Mouse (Mus musculus) embryo, embryonic 11 days (tissue): ENCODE data around the gene Shc2.
A peak's percentile ranks its signal among the peaks of the same experiment; 100 is the strongest.

Source experiments
- DNase-seq: peaks from one replicate; pipeline ENCODE4 v3.0.0-alpha.2; 2015

Gene Shc2

DNA sequence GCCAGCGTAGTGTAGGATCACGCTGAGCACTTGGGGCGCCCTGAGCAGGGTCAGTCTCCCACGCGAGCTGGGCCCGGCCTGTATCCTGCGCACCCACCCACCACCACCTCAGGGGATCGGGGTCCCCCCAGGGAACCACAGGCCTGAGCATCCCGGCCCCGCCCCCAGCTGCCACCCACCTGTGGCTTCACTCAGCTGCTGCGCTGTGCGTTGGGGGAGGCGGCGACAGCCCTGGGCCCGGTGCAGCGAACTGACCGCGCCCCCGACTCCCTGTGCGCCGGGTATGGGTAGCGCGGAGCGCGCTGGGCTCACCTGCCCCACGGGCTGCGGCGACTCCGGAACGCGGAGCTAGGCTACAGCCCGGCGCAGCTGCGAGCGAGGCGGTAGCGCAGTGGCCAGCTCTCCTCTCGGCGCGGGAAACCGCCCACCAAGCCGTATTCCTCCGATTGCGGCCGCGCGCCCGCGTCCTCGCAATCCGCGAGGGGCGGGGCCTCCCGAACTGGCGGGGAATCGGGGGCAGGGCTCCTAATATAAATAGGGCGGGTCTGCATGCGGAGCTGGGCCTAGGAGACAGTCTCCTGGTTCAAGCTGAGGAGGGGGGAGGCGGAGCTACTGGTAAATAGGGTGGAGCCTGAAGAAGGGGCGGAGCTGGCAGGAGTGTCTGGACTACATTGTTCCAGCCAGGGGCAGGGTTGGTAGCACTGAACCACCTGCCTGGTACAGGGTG is 24.0 kb downstream of the Shc2 start, which contains the start of gene C2cd4c:
TSS of gene C2cd4c (minus strand) at position 448 of the 727 bp plus-strand sequence.
- DNase-seq = peak; percentile 90

DNA sequence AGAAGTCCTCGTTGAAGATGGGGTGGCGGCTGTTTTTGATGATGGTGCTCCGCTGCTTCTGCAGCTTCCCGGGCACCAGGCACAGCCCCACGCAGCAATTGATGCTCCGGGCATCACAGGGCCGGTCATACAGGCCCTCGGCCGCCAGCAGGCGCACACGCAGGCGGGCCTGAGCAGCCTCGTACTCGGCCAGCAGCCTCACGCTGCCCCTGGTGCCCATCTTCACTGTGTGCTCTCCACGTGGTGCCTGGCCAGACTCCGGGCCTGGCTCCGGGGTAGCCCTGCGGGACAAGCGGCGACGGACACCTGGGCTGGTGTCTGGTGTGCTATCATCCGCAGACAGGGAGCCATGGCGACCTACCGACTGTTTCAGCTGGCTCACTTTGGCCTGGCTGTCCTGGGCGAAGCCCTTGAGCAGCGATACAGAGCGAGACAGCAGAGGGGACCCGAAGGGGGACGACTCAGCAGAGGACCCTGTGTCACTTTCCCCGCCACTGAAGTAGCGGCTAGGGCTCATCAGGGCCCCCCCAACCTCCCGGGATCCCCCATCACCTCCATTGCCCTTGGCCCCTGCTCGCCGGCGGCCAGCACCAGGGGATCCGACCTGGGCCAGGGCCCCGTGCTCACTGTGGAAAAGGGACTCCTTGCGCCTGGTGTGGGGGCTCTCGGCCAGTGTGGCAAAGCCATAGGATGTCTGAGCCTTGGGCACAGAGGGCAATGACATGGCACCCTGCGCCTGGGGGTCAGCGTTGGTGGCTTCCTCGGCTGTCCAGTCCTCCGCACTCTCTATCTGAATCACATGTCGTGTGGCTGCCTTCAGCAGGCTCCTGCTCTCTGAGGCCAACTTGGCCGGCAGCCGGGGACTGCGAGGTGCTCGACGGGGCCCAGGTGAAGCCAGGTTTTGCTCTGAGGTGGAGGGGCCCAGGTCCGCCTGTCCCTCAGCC is 25.3 kb downstream of the Shc2 start:
- peak; percentile 78 for DNase-seq

DNA sequence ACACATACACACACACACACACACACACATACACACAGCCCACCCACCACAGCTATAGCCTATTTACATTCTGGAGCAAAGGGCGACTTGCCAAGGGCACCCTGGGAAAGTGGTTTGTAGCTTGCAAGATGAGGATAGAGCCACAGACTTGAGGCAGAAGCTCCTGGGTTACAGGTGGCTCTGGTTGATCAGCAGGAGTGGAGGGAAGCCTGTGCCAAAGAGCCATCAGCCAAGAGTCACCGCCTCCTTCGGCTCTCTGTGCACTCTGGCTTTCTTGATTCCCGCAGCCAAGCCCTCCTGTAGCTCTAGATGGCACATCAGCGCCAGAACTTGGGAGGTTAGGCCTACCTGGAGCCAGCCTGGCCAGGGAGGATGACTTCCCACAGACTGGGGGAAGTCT is 26.4 kb downstream of the Shc2 start:
- DNase-seq = no peak

DNA sequence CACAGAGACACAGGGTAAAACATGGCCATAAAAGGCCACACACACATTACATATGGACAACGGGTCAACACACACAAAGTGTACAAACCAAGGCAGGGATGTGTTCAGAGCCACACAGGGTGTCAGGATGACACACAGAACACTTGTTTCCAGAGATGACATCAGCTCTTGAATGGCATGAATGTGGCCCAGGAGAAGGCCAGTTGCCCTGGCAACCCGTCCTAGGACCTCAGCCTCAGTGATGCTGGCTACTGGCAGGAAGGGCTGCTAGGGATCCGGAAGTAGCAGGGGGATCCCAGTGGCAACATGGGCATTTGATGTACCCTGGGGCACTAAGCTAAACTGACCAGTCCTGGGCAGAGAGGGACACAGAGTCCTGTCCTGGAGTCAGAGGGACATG is 28.4 kb downstream of the Shc2 start:
- no peak for DNase-seq

DNA sequence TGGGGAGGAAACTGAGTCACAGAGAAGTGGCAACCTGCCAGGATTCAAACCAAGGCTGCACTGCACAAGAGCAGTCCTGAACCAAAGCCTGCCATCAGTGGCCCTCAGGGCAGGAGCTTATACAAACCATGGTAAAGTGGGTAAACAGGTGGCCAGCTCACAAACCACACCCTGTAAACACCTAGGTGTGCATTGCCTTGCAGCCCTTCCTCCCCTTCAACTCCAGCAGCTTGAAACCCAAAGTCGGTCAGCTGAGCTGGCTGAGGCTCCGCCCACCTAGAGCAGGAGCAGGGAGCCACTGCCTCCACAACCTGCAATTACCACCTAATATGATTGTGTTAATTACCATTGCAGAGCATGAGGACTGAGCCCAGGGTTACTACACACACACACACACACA is 29.8 kb downstream of the Shc2 start:
- DNase-seq = no peak

DNA sequence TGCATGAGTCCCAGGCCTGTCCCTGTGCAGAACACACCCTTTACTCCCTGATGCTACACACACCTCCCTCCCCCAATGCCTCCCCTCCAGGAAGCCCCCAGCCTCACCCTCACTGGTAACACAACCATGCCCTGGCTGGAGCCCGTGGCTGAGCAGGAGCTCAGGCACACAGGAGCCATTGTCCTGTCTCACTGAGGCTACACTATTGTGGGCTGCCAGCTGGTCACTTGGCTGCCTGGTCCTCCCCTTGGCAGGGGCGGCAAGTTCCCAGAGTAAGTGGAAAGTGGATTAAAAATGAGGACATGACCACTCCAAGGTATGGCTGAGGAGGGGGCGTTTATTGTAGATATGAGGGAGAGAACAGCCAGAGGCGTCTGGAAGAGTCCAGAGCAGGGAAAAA is 31.2 kb downstream of the Shc2 start:
- no peak for DNase-seq

DNA sequence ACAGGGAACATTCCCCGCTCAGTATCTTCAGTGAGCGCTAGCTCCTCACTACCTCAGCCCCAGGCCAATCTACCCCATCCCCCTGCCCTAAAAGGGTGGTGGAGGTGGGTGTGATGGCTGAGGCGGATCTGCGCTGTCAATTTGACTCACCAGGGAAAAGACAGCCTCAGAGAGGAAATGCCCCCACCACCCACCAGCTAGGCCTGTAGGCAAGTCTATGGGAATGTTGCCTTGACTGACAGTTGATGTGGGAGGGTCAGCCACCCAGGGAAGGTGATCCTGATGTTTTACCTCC is 39.8 kb downstream of the Shc2 start:
- DNase-seq = no peak

DNA sequence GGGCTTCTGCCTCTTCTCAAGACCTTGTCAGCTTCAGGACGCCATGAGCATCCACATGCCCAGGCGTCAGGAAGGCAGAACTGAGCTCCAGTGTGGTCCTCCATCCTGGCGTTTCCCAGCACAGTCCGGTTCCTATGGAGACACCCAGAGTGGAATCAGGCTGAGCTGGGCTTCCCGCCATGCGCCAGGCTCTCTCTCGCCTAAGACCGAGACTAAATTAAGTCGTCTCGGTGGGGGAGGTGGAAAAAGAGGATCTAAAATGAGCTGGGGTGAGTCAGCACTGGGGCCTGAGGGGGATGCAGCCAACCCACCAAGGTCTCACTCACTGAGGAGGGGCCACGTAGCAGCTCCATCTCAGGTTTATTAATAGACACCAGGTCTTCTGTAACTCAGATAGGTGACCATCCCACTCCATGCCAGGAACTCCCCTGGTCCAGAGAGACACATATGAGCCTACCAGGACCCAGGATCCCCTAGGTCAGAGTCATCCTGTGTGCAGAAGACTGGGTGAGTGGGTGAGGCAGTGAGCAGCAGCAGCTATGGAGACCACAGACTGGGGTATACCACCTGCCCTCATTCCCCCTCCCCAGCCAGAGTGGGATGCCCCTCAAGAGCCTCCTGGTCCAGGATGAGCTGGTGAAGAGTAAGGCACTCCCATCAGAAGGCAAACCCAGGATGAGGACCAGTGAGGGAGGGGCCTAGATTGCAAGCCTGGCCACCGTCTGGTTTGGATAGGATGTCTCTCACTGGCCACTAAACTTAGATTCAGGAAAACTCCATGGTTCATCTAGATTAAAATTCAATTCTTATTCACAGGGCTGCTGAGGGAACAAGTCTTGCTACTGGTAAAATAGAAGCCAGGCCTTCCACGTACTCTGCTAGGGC is 40.4 kb downstream of the Shc2 start:
- peak; percentile 10 for DNase-seq

DNA sequence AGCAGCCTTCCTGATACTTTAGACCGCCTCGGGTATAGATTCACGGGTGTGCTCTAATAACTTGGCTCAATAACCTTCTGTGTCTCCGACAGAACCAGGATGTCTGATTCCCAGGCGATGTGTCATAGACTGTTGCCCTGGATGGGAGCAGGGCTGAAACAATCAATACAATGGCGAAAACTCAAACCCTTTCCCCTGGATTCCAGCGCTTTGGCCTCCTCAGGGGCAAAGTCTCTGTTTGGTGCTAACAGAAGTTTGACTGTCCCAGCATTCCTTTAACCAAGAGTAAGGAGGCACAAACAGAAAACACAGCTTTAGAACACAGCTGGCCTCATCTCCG is 42.2 kb downstream of the Shc2 start:
- no peak for DNase-seq

DNA sequence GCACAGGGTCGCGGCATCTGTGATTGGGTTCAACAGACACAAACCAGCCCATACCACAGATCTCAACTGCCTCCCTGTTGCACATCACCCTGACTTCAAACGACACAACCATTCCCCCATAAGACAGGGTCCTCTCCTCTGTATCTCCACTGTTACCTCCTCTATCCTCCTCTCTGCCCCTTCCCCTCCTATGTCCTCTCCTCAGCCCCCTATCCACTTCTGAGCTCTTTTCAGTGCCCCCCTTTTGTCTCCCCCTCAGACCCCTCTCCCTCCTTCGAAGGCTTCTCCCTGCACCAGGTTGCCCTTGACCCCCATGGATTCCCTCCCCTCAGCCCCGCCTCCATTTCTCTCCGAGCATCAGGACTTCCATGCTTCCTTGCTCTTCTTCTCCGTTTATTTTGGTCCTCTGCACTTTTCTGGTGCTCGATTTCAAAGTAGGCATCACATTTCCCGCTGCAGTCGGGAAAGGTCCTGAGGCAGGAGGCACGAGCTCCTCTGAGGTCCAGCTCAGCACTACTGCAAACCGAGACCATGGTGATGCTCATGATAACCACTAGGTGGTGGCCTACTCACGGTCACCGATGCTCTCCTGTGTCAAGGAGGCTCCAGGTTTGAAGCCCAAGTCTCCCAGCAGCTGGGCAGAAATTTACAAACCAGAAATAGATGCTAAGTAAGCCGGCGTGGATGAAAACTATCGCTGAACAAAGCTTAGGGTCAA is 42.7 kb downstream of the Shc2 start:
- peak; percentile 88 for DNase-seq

DNA sequence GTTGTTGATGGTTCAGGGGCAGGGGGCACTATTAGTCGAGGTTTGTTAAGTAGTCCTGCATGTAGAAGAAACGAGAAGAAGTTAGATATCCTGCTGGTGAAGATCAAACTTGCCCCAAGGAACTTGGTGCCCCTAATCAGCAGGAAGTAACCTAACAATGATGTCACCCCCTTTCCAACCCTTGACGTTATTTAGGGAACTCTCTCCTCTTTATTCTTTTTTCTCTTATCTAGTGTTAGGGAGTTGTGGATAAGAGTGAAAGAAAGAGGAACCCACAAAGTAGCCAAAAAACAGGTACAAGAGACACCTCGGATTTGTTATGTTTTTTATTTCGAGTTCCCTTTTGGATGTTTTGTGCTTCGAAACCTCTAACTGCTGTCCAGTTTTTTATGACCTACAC is 43.6 kb downstream of the Shc2 start:
- DNase-seq = no peak

DNA sequence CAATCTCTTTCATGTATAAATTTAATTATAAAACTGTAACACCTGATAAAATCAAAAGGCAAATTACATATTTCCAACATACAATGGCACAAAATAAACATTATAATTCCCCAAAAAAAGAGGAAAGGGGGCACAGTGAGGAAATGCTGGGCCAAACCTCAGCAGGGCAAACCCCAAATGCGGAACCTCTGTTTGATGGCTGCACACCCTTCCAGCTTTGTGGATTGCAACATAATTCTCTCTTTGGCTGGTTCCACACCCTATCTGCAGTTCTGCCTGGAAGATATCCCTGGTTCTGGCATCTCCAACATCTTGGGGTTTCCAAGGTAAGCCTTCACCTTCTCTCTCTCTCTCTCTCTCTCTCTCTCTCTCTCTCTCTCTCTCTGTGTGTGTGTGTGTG is 47.0 kb downstream of the Shc2 start:
- DNase-seq = no peak

DNA sequence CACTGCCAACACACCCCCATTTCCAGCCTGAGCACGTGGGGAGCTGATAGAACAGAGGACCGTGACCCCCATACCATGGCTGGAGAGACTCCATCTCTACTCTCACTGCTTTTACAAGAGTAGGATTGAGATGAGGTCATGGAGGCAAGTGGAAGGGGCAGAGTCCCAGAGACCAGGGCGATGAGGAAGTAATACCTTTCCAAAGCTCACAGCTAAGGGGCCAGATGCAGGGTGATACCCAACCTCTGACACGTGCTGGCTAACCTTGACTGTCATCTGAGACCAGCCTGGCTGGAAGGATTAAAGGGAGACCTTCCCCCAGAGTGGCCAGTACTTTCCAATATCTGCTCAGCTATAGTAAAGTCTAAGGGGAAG is 50.0 kb downstream of the Shc2 start:
- DNase-seq = no peak

DNA sequence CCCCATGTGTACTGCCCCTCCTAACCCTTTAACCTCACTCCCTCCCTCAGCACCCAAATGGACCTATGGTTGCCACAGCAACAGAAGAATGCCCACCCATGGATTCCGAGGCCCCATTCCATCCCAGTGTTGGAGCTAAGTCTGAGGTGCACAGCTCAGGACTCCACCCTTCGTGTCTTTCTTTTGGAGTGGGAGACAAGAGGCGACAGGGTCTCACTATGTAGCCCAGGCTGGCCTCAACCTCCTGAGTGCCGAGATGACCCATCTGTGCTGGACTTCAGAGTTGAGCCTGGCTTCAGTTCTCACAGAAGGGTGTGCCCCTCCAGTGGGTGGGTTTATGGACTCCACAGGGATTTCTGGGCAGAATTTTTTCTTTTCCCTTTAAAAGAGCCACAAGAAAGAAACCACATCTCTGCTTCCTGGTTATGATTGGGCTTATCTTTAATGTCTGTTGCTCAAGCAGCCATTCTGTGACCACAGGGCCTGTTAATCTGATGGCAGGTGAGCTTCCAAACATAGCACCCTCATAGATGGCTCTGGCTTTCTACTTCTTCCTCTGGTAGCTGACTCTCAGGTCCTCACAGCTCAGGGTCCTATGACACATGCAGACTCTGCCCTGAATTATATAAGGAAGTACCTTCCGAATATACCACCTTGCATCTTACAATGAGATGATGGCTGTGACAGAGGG is 50.5 kb downstream of the Shc2 start, which contains the start of gene Theg:
TSS of gene Theg (minus strand) at position 271 of the 691 bp plus-strand sequence.
- DNase-seq = no peak

DNA sequence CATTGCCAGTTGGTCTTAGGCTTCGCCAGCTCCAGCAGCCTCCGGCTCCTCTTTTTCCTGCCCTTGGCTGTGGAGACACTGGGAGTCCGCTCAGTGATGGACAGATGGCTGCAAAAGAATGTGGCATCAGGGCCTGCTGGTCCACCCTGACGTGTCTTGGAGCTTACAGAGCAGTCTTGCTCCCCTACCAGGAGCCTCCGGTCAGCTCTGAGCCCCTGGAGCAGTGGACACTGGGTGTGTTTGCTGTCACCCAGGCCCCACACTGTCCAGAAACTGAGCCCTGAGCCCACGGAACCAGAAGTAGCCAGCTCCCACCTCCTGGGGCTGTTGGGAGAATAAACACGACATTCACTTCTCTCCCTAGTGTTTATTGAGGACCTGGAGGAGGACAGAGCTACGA is 51.5 kb downstream of the Shc2 start:
- DNase-seq = no peak

DNA sequence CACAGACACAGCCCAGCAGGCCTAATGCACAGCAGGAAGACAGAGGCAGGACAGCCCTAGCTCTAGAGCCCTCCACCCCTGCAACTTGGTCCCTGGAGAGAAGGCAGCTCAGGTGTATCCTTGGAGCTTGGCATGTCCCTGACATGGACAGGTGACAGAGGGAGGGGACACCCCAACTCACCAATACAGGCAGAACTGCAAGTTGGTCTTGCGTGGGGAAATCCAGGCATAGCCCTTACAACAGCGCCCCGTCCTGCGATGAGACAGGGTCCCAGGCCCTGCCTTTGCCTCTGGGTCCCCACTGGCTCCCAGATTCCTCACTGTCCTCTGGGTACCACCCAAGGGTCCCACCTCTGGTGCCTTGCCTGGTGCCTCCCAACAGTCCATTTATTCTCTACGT is 52.0 kb downstream of the Shc2 start:
- DNase-seq = no peak

DNA sequence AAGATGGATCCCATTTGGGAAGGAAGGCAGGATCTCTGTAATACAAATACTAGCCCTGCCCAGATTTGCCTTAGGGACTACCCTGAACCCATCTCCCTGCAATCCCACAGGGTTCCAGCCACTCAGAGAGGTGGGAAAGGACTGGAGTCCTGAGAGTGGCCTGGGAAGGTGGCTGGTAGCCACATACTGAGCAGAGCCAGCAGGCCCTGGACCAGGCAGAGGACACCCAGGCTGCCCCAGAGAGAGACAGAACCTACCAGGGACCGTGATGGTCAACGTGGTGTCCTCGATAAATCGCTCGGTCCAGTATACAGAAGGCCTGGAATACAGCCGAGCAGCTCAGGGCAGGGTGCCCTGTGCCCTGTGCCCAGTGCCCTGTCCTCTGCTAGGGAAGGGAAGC is 52.6 kb downstream of the Shc2 start:
- no peak for DNase-seq

DNA sequence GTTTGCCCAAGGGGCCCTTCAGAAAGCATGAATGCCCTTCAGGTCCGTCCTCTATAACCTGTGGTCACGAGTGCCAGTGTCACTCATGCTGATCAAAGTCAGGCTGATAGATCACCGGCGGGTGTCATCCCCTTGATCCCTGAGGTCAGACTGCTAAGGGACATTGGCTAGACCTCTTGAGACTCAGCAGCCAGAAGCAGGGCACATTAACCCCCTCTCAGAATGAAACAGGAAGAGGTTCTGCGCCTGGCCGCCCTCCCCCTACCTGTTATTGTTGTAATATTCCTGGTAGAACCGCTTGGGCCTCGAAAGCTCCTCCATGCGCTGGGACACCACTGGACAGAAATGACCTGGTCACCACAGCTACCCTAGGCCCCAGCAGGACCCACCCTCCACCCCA is 53.3 kb downstream of the Shc2 start:
- no peak for DNase-seq

DNA sequence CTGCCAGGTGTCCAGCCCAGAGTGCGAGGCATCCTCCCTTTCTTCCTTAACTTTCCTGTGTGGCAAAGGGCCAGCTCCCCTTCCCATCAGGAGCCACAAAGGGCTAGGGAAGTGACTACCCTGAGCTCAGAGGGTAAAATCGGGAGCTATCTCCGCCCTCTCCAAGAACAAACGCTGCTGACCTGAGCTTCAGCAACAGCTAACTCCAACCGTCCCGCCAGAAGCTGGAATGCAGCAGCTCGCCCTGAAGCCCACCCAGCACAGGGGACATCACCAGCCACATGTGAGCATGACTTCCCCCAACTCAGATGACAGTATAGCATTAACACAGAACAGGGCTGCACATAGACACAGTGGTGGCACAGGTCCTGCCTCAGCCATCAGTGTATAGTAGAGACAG is 53.7 kb downstream of the Shc2 start:
- DNase-seq = no peak

DNA sequence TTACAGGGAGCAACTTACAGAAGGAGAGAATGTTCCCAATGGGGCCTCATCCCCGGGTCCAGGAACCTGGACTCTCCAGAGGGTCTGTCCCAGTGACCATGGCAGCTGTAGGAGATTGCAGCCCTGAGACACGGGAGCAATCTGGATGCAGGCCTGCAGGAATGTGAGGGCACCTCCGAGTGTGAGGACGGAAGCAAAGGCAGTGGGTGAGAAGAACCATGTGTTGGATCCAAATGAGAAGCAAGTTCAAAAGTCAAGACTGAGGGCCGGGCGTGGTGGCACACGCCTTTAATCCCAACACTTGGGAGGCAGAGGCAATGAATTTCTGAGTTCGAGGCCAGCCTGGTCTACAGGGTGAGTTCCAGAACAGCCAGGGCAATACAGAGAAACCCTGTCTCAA is 56.2 kb downstream of the Shc2 start:
- DNase-seq = no peak

DNA sequence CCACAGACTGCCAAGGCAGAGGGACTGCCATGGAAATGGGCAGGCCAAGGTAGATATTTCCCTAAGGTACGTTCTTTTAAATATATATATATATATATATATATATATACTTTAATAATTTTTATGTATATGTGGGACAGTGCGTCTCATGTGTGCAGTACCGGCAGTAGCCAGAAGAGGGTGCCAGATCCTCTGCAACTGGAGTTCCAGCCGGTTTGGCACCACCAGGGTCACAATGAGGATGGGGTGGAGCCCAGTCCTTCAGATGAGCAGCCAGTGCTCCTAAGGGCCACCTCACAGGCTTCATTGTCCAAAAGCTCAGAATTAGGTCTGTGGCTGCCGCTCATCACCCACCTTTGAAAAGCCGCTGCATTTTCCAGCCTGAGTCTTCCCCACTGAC is 56.9 kb downstream of the Shc2 start:
- peak; percentile 68 for DNase-seq

DNA sequence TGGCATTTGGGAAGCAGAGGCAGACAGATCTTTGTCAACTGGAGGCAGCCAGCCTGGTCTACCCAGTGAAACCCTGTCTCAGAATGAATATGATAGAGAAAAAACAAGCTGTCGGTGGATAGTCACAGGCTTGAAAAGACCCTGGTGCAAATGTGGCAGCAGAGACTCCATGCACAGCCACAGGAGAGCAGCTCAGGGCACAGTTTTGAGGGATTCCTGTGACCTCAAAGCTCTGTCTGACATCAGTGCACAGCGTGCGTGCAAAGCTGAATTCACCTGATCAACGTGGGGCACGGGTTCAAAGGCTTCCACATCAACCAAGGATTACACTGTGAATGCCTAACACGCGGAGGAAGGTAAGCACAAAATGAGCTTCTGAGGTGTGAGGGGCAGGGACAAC is 57.4 kb downstream of the Shc2 start:
- no peak for DNase-seq
